Mouse (Mus musculus) ES-Bruce4 (cell line): ENCODE measurements around the gene Sphk1.

Experiments
- CTCF ChIP-seq: IDR thresholded peaks from one replicate; pipeline ENCODE4 v1.8.1; 2011; ENCODE audit warnings: low read depth, low read length
- EP300 ChIP-seq: IDR thresholded peaks from 2 replicates; pipeline ENCODE4 v1.6.1; 2011; ENCODE audit warnings: low read depth, low read length; ENCODE audit not compliant: insufficient read depth
- POLR2A ChIP-seq: IDR thresholded peaks from one replicate; pipeline ENCODE4 v1.8.1; 2011; ENCODE audit warnings: low read length; ENCODE audit not compliant: insufficient read depth

DNA sequence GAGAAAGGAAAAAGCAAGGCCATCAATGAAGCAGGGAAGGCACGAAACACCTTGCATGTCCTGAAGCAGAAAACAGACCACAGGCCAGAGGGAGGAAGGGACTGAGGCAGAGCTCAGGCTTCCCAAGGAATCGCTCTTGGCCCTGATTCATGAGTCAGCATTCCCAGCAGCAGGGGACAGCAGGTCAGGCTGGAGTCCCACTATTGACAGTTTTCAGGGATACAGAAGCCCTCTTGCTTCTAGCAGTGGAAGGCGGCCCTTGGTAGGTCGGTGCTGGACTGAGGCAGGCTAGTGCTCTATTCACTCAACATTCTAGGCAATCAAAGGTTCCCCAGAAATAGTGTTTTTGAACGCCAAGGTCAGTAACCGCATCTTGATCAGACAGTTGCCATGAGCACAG is 43.8 kb downstream of the Sphk1 start:
- no peak for TF ChIP-seq POLR2A
- TF ChIP-seq CTCF, result no peak
- TF ChIP-seq EP300, result 0 out of 2 replicates have a peak, but pooled peaks have one; percentile 26
